Mouse (Mus musculus): ENCODE measurements around the gene Tnnt3. TPM values are rescaled to one million over a fixed set of nuclear protein-coding genes. Genes with fewer than 3 reads are reported as not detected.

The Tnnt3 gene
- polyA plus RNA-seq, 1 experiment from 2014 or later: 1.5 TPM

DNA sequence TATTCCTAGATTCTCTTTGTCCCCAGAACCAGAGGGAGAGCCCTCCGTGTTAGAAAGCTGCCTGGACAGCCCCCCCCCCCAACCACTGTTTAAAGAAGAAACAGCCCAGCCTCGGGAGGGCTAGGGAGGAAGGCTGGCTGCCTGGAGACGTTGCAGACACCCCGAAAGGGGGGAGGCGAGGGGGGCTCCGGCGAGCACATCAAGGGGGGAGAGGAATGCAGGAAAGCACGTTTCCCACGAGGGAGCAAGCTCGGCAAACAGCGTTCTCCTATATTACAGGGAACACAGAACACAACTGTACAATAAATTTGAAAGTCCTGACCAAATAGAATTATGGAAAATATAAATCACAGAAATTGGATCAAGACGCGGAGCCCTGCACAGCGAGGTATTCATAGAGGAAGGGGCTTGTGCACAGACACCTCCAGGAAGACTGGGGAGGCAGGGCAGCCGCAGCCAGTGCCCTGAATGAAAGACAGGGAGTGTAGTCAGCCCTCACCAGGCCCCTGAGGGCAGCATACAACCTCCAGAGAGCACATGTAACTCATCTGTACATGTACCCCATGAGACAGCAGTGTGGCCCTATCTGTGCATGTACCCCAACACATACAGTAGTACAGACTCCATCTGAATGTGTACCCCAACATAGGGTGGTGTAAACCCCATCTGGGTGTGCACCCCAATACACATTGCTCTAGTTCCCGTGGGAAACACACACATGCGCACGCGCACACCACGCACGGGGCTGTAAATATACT is 17.8 kb downstream of the Tnnt3 start:
- Histone ChIP-seq H3K4me3 (ENCODE audit: low read depth, low read length) (no peak overlapping the region), H3K27ac (ENCODE audit: low read length) (no peak overlapping the region), H3K36me3 (ENCODE audit: insufficient read depth, low read length) (no peaks in the 10 kb centered on the region), H3K9ac (replicated peaks; ENCODE audit: low read depth) (no peak overlapping the region), H3K4me1 (ENCODE audit: insufficient read depth, low read depth, low read length) (peaks cover 7% of the 10 kb centered on the region; the same call in 1 of the 2 replicates), H3K9me3 (ENCODE audit: low read length) (no peaks in the 10 kb centered on the region), H3K27me3 (replicated peaks; ENCODE audit: insufficient read depth, low read length) (no peaks in the 10 kb centered on the region), H3K4me2 (replicated peaks; ENCODE audit: low read depth, low read length) (peak overlapping the region; percentile 34)
- WGBS: 33% methylated on average over 21 of the region's 21 CpGs
- TF ChIP-seq EP300 (IDR thresholded peaks at IDR 0.05): no peak
- no peak for TF ChIP-seq CTCF (IDR thresholded peaks at IDR 0.05)
- DNase-seq (ENCODE audit: low spot score): peak; percentile 28
- 0 out of 2 replicates have a peak, but pooled peaks have one; percentile 32 for ATAC-seq

DNA sequence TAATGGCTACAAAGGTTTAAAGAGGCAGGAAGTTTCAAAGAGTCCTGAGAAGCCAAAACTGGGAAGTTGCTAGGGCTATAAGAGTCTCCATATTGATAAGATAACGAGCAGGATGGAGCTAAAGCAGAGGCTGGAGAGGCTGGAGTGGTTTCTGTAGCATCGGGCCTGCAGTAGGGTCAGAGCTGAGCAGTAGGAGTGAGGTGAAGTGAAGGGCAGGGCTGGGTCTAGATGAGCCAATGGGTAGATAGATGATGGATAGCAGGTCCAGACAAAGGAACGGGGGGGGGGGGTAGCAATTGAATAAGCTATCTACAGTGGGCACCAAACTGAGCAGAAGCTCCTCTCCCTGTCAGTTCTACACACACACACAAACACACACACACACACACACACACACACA is 18.9 kb downstream of the Tnnt3 start:
- H3K27me3 ChIP-seq (replicated peaks; ENCODE audit: insufficient read depth, low read length): no peaks in the 10 kb centered on the region
- DNase-seq (ENCODE audit: low spot score): no peak
- H3K4me1 ChIP-seq (ENCODE audit: insufficient read depth, low read depth, low read length): peaks cover 7% of the 10 kb centered on the region; the same call in 1 of the 2 replicates
- no peak overlapping the region for H3K27ac ChIP-seq (ENCODE audit: low read length)
- H3K4me3 ChIP-seq (ENCODE audit: low read depth, low read length): no peak overlapping the region
- ATAC-seq: no peak
- TF ChIP-seq CTCF (IDR thresholded peaks at IDR 0.05): no peak
- TF ChIP-seq EP300 (IDR thresholded peaks at IDR 0.05): no peak
- H3K9ac ChIP-seq (replicated peaks; ENCODE audit: low read depth): no peak overlapping the region
- H3K36me3 ChIP-seq (ENCODE audit: insufficient read depth, low read length): no peaks in the 10 kb centered on the region
- no peak overlapping the region for H3K4me2 ChIP-seq (replicated peaks; ENCODE audit: low read depth, low read length)
- WGBS: 23% methylated on average over 3 of the region's 3 CpGs
- no peaks in the 10 kb centered on the region for H3K9me3 ChIP-seq (ENCODE audit: low read length)

GRCm38 (mm10) chr7:142520331-142520730 is 21.7 kb downstream of the Tnnt3 start:
- H3K36me3 ChIP-seq (ENCODE audit: insufficient read depth, low read length): no peaks in the 10 kb centered on the region
- no peak for ATAC-seq
- H3K4me3 ChIP-seq (ENCODE audit: low read depth, low read length): no peak overlapping the region
- WGBS: 82% methylated on average over 4 of the region's 4 CpGs
- no peaks in the 10 kb centered on the region for H3K27me3 ChIP-seq (replicated peaks; ENCODE audit: insufficient read depth, low read length)
- TF ChIP-seq CTCF (IDR thresholded peaks at IDR 0.05) (no peak), EP300 (IDR thresholded peaks at IDR 0.05) (no peak)
- no peaks in the 10 kb centered on the region for H3K9me3 ChIP-seq (ENCODE audit: low read length)
- H3K4me1 ChIP-seq (ENCODE audit: insufficient read depth, low read depth, low read length): peaks cover 10% of the 10 kb centered on the region; the same call in 1 of the 2 replicates
- H3K9ac ChIP-seq (replicated peaks; ENCODE audit: low read depth): no peak overlapping the region
- H3K27ac ChIP-seq (ENCODE audit: low read length): no peak overlapping the region
- H3K4me2 ChIP-seq (replicated peaks; ENCODE audit: low read depth, low read length): no peak overlapping the region
- DNase-seq (ENCODE audit: low spot score): no peak

GRCm38 (mm10) chr7:142522352-142522751 is 23.7 kb downstream of the Tnnt3 start:
- no peak overlapping the region for H3K4me2 ChIP-seq (replicated peaks; ENCODE audit: low read depth, low read length)
- no peak overlapping the region for H3K9ac ChIP-seq (replicated peaks; ENCODE audit: low read depth)
- H3K4me1 ChIP-seq (ENCODE audit: insufficient read depth, low read depth, low read length): peaks cover 10% of the 10 kb centered on the region; the same call in 1 of the 2 replicates
- H3K27me3 ChIP-seq (replicated peaks; ENCODE audit: insufficient read depth, low read length): no peaks in the 10 kb centered on the region
- DNase-seq (ENCODE audit: low spot score): peak; percentile 49
- H3K27ac ChIP-seq (ENCODE audit: low read length): no peak overlapping the region
- no peak for TF ChIP-seq EP300 (IDR thresholded peaks at IDR 0.05)
- peak; percentile 79 for TF ChIP-seq CTCF (IDR thresholded peaks at IDR 0.05)
- H3K9me3 ChIP-seq (ENCODE audit: low read length): no peaks in the 10 kb centered on the region
- no peak overlapping the region for H3K4me3 ChIP-seq (ENCODE audit: low read depth, low read length)
- 30% methylated on average over 4 of the region's 4 CpGs for WGBS
- no peaks in the 10 kb centered on the region for H3K36me3 ChIP-seq (ENCODE audit: insufficient read depth, low read length)
- ATAC-seq: 0 out of 2 replicates have a peak, but pooled peaks have one; percentile 34

DNA sequence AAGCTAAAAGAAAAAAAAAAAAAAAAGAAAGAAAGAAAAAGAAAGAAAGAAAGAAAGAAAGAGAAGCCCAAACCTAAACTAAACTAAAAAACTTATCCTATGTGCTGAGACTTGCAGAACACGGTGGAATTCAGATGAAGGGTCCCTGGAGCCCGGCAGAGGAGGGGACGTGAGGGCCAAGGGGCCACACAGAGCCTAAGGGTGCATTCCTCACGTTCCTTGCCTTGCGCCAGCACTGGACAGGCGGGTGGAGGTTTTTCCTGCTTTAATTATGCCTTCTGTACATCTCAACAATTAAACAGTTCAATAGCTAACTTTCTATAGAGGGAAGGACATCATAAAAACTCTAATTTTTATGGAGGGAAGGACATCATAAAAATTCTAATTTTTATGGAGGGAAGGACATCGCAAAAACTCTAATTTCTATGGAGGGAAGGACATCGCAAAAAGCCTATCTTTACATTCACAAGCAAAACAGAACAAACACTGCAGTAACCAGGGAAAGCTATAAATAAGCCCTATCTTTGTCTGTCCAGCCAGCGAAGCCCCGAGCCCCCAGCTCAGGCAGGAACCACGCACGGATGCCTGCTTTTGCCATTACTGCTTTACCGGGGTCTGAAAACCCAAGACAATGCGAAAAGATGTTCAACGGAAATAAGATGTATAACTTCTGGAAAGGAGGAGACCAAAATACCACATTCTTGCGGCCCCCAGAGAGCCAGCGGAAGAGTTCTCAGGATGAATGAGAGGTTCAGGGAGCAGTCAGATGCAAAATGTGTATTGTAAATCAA is 24.8 kb downstream of the Tnnt3 start:
- H3K36me3 ChIP-seq (ENCODE audit: insufficient read depth, low read length): no peaks in the 10 kb centered on the region
- ATAC-seq: no peak
- H3K4me3 ChIP-seq (ENCODE audit: low read depth, low read length): no peak overlapping the region
- no peak for DNase-seq (ENCODE audit: low spot score)
- no peaks in the 10 kb centered on the region for H3K9me3 ChIP-seq (ENCODE audit: low read length)
- peaks cover 10% of the 10 kb centered on the region; the same call in 1 of the 2 replicates for H3K4me1 ChIP-seq (ENCODE audit: insufficient read depth, low read depth, low read length)
- no peak overlapping the region for H3K4me2 ChIP-seq (replicated peaks; ENCODE audit: low read depth, low read length)
- H3K9ac ChIP-seq (replicated peaks; ENCODE audit: low read depth): no peak overlapping the region
- WGBS: 39% methylated on average over 17 of the region's 17 CpGs
- no peaks in the 10 kb centered on the region for H3K27me3 ChIP-seq (replicated peaks; ENCODE audit: insufficient read depth, low read length)
- no peak overlapping the region for H3K27ac ChIP-seq (ENCODE audit: low read length)
- no peak for TF ChIP-seq EP300 (IDR thresholded peaks at IDR 0.05)
- TF ChIP-seq CTCF (IDR thresholded peaks at IDR 0.05): no peak
